Mouse (Mus musculus) cerebellum, adult 2 months (tissue): ENCODE data around the gene Pfas.
"Not testable (repeated sequence)": the region's sequence is repeated elsewhere in the genome, so short reads cannot be mapped to it uniquely, and the experiment has no call there.

Source experiments
- CTCF ChIP-seq: fragments of 200-500 bp; IDR thresholded peaks from 2 replicates; pipeline ENCODE4 v1.5.1; 2011; ENCODE audit warnings: low read depth, mild to moderate bottlenecking, control low read depth, low read length, moderate library complexity, borderline replicate concordance; ENCODE audit not compliant: insufficient read depth
- POLR2A ChIP-seq: fragments of 200-500 bp; IDR thresholded peaks from 2 replicates; pipeline ENCODE4 v1.6.1; 2011; ENCODE audit warnings: low read length, control low read depth, borderline replicate concordance; ENCODE audit not compliant: insufficient read depth

GRCm38 (mm10) chr11:68936951-68937350 is 71.3 kb downstream of the Pfas start:
- TF ChIP-seq CTCF, POLR2A: not testable (repeated sequence)
